Mouse (Mus musculus) lung, postnatal 25 days (tissue): ENCODE measurements around the gene Gm20825.
"Not testable (repeated sequence)": the region's sequence is repeated elsewhere in the genome, so short reads cannot be mapped to it uniquely, and the experiment has no call there.

ENCODE experiments used
- DNase-seq: peaks from one replicate; pipeline ENCODE4 v3.0.0; 2022; ENCODE audit warnings: low spot score

Gm20825 gene

DNA sequence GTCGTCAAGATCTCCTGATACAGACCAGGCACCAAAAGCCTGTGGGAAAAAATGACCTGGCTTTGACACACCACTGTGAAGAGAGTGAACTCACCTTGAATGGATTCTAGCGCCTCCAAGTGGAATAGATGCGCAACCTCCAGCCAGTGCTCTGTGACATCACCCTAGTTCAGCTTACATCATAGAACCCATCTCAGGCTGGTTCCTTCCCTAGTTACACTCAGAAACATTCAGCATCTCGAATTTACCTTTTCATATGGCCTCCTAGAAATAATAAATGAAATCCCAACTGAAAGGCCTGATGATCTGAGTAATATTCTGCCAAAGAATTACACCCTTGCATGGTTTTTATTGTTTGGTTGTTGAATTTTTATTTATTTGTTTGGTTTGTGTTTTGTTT is at the start of gene Gm20825:
Gene Gm20825 (minus strand): TSS at position 101 of the 400 bp plus-strand sequence.
- DNase-seq: not testable (repeated sequence)
